Mouse (Mus musculus) C2C12 (cell line): ENCODE measurements around the gene Kalrn. TPM values are rescaled to one million over a fixed set of nuclear protein-coding genes. Genes with fewer than 3 reads are reported as not detected.

ENCODE experiments used
- H3K27me3 ChIP-seq: one replicate; pipeline ENCODE4 v1.6.1; 2011; ENCODE audit not compliant: control insufficient read depth, insufficient read depth, insufficient read length
- H3K36me3 ChIP-seq: one replicate; pipeline ENCODE4 v1.6.1; 2011; ENCODE audit not compliant: control insufficient read depth, insufficient read depth
- H3K4me3 ChIP-seq: one replicate; pipeline ENCODE4 v1.5.1; 2011; ENCODE audit warnings: mild to moderate bottlenecking, control low read depth; ENCODE audit not compliant: poor library complexity, insufficient read depth, severe bottlenecking
- H3K79me2 ChIP-seq: one replicate; pipeline ENCODE4 v1.6.1; 2011; ENCODE audit not compliant: control insufficient read depth, insufficient read depth
- H3K79me3 ChIP-seq: one replicate; pipeline ENCODE4 v1.6.1; 2011; ENCODE audit warnings: low read depth, control low read depth
- H3ac ChIP-seq: one replicate; pipeline ENCODE3; 2011; ENCODE audit warnings: low read depth; ENCODE audit not compliant: control insufficient read depth, insufficient read length
- CEBPB ChIP-seq: IDR thresholded peaks from one replicate; pipeline ENCODE4 v1.6.1; 2011; ENCODE audit warnings: low read depth, mild to moderate bottlenecking, control low read depth, moderate library complexity
- CTCF ChIP-seq: IDR thresholded peaks from one replicate; pipeline ENCODE4 v1.5.1; 2011; ENCODE audit not compliant: control insufficient read depth, insufficient read depth, insufficient read length
- FOSL1 ChIP-seq: IDR thresholded peaks from one replicate; pipeline ENCODE4 v1.8.0; 2011; ENCODE audit warnings: mild to moderate bottlenecking, low read length; ENCODE audit not compliant: poor library complexity, insufficient read depth, severe bottlenecking
- MAX ChIP-seq: IDR thresholded peaks from one replicate; pipeline ENCODE4 v1.6.1; 2011; ENCODE audit warnings: mild to moderate bottlenecking, control low read depth
- MYOD1 ChIP-seq: IDR thresholded peaks from one replicate; pipeline ENCODE4 v1.6.1; 2011; ENCODE audit warnings: low read depth; ENCODE audit not compliant: control insufficient read depth, insufficient read length
- MYOG ChIP-seq: IDR thresholded peaks from one replicate; pipeline ENCODE4 v1.6.1; 2011; ENCODE audit not compliant: control insufficient read depth, insufficient read length; ENCODE audit errors: extremely low read depth
- USF1 ChIP-seq: IDR thresholded peaks from one replicate; pipeline ENCODE4 v1.6.1; 2011; ENCODE audit warnings: low read depth, mild to moderate bottlenecking, control low read depth, moderate library complexity
- polyA plus RNA-seq: library from polyadenylated mRNA; unstranded; fragments of >200 nt; fragmentation: generic; extraction: Trizol; gene quantifications from one replicate; pipeline ENCODE4 v1.2.1, GENCODE M21; 2012; ENCODE audit warnings: missing spikeins

Kalrn gene
- polyA plus RNA-seq, 1 experiment, result 8.6 TPM

DNA sequence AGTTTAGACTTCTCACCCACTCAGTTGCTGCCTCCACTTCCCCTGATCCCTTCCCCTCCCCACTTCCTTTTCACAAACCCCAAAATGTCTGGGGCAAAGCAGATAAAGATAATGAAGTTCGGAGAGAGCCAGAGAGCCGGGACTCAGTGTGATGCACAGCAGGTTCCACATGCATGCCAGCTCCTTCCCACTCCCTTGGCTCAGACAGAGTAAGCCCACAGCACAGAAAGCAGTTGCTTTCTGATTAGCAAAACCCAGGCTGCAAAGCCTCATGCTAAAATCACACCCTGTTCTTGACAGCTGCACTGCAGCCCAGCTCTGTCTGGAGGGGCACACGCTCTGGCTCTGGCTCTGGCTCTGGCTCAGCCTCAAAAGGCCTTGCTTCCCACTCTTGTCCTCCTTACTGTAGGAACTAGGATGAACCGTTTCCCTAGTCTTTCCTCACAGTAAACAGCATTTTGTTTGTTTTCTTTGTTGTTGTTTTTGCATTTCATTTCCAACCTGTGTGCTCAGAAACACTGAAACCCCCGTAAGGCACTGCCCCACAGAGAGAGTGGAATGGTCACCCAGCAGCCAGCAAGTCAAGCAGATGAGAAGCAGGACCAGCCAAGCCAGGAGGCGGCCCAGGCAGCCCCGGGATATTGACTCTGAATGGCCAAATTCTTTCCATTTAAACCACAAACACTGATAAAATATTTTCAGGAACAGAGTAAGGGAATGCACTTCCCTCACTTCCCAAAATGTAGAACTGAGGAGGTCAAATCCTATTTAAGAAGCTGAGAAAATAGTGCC, 230.8 kb downstream of the Kalrn start:
- no peaks in the 10 kb centered on the region for H3K36me3 ChIP-seq
- no peak overlapping the region for H3K4me3 ChIP-seq
- H3K79me3 ChIP-seq, result no peaks in the 10 kb centered on the region
- no peaks in the 10 kb centered on the region for H3K79me2 ChIP-seq
- no peak overlapping the region for H3ac ChIP-seq
- no peak for TF ChIP-seq MAX
- TF ChIP-seq MYOD1, result no peak
- no peak for TF ChIP-seq FOSL1
- TF ChIP-seq USF1, result no peak
- TF ChIP-seq MYOG, result no peak
- TF ChIP-seq CTCF, result no peak
- TF ChIP-seq CEBPB, result no peak
- no peaks in the 10 kb centered on the region for H3K27me3 ChIP-seq

DNA sequence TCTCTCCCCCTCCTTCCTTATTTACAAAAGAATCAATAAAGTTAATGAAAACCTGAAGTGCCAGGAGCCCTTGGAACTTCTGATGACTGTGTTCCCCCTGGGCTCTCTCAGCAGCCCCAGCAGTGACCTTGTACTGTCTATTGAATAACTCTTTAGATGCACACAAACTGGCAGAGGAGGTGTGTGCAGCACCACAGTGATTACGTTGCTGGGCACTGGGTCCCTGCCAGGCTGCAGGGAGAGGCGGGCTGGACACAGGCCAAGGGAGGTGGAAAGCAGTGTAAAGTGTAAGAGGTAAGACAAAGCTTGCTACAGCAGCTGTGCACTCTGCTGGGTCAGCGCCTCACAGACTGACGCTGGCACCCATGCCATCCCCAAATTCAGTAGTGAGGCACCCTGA, 238.4 kb downstream of the Kalrn start:
- no peaks in the 10 kb centered on the region for H3K79me3 ChIP-seq
- no peaks in the 10 kb centered on the region for H3K27me3 ChIP-seq
- H3K4me3 ChIP-seq, result no peak overlapping the region
- H3K36me3 ChIP-seq, result no peaks in the 10 kb centered on the region
- TF ChIP-seq MYOG, result no peak
- TF ChIP-seq USF1, result no peak
- no peak for TF ChIP-seq MAX
- no peak for TF ChIP-seq CTCF
- no peak for TF ChIP-seq CEBPB
- TF ChIP-seq FOSL1, result no peak
- no peak for TF ChIP-seq MYOD1
- H3K79me2 ChIP-seq, result no peaks in the 10 kb centered on the region
- H3ac ChIP-seq, result no peak overlapping the region

DNA sequence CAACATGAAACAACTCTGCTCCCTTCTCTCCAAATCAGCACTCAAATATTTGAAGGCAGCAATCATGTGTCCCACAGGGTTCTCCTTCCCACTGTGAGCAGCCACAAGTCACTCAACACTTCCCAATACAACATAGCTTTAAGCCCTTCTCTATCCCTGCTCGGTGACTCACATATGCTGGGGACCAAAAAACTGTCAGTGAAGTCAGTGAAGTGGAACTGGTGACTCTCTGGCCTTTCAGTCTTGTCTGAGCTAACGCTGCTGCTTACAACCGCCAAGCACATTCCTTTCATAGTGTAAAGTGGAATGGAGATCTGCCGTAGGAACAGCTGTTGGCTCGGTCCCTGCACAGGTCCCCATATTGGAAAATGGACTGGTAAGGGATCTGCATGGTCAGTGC, 241.7 kb downstream of the Kalrn start:
- Histone ChIP-seq H3K79me2 (no peaks in the 10 kb centered on the region), H3K4me3 (no peak overlapping the region), H3K36me3 (no peaks in the 10 kb centered on the region), H3K79me3 (no peaks in the 10 kb centered on the region), H3K27me3 (no peaks in the 10 kb centered on the region), H3ac (no peak overlapping the region)
- no peak for TF ChIP-seq USF1
- peak; percentile 64 for TF ChIP-seq MYOD1
- no peak for TF ChIP-seq MAX
- no peak for TF ChIP-seq FOSL1
- TF ChIP-seq MYOG, result no peak
- no peak for TF ChIP-seq CTCF
- no peak for TF ChIP-seq CEBPB

DNA sequence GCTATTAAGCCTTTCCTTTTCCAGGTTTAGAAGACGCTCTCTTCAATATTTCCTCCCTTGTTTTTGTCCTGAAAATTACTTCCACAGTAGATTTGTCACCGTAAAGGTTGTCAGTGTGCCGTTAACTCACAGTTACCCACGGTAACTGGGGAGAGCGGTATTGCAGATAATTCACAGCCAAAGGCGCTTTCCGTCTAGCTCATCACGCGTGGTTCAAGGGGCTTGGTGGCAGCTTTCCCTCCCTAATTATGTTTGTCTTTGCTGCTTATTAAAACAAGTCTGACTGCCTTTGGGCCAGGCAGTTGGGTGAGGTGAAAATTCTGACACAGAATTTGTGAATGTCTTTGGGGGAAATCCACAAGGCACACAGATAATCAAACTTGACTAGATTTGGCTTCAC, 243.5 kb downstream of the Kalrn start:
- H3ac ChIP-seq, result no peak overlapping the region

DNA sequence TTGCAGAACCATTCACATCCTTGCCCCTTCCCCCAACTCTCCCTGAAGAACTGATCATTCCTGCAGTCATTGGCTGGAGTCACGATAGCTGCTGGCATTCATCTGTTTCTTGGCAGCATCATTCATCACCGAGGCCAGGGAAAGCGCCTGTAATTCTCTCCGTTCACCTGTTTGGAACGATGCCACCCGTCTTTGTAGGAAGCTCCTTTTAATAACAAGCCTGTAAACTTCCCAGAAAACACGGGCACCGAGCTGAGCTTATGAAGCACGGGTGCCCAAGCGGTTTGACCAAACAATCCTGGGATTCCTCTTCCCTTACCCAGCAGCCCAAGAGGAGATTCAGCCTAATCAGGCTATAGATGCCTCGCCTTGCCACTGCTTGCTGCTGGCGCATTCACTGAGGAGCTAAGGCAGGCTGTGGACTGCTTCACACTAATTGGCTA, 243.9 kb downstream of the Kalrn start:
- H3K79me2 ChIP-seq, result no peaks in the 10 kb centered on the region
- no peaks in the 10 kb centered on the region for H3K27me3 ChIP-seq
- no peaks in the 10 kb centered on the region for H3K36me3 ChIP-seq
- H3ac ChIP-seq, result no peak overlapping the region
- TF ChIP-seq CTCF, result no peak
- no peak for TF ChIP-seq MYOG
- no peak for TF ChIP-seq CEBPB
- TF ChIP-seq MAX, result no peak
- TF ChIP-seq FOSL1, result no peak
- H3K79me3 ChIP-seq, result no peaks in the 10 kb centered on the region
- no peak overlapping the region for H3K4me3 ChIP-seq

More for the DNA sequence above, 243.5 kb downstream of the Kalrn start:
- TF ChIP-seq CTCF (no peak), MYOG (no peak), MAX (no peak), FOSL1 (no peak), MYOD1 (no peak), CEBPB (no peak), USF1 (no peak)
- no peaks in the 10 kb centered on the region for H3K79me2 ChIP-seq
- no peak overlapping the region for H3K4me3 ChIP-seq
- H3K36me3 ChIP-seq, result no peaks in the 10 kb centered on the region
- H3K79me3 ChIP-seq, result no peaks in the 10 kb centered on the region
- H3K27me3 ChIP-seq, result no peaks in the 10 kb centered on the region
